Mouse (Mus musculus) embryonic fibroblast, embryonic 13.5 days (primary cell): ENCODE measurements around the gene Pah.

Experiments used
- CTCF ChIP-seq: IDR thresholded peaks from 2 replicates; pipeline ENCODE4 v1.5.1; 2011; ENCODE audit warnings: mild to moderate bottlenecking, control low read depth, low read length, moderate library complexity, borderline replicate concordance; ENCODE audit not compliant: insufficient read depth
- POLR2A ChIP-seq: IDR thresholded peaks from 2 replicates; pipeline ENCODE4 v1.6.1; 2011; ENCODE audit warnings: low read depth, mild to moderate bottlenecking, control low read depth, low read length, moderate library complexity

DNA sequence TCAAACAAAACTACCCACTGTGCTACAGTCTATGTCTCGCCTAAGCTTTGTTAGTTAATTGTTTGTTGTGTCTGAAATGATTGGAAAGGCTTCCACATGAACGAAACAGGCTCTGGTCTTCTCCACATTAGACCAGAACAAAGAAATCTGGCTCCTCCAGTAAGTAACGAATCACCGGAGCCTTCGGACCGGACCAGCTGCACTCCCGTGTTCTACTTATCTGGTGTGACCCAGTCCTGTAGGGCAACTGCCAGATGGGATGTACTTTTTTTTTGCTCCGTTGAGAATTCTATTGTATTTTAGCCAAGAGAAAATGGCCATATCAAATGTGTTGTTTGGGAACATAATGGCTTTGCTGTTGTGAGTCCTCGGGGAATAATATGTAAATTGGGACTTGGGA is 42.2 kb downstream of the Pah start:
- no peak for TF ChIP-seq POLR2A
- TF ChIP-seq CTCF, result no peak
